Mouse (Mus musculus) midbrain, embryonic 14.5 days (tissue): ENCODE results near the gene Cpm. TPM values are rescaled to one million over a fixed set of nuclear protein-coding genes. Genes with fewer than 3 reads are reported as not detected.

Experiments
- ATAC-seq: fragments of 200-750 bp; cut with Nextera tagmentation; 2 replicates; pipeline ENCODE4 v1.8.0; 2017; ENCODE audit warnings: moderate number of reproducible peaks, moderate library complexity; ENCODE audit not compliant: low FRiP score, low TSS enrichment
- DNase-seq: peaks from one replicate; pipeline ENCODE4 v3.0.0-alpha.2; 2015
- H3K27ac ChIP-seq: fragments of 300-500 bp; sonication (generic); replicated peaks from 2 replicates; pipeline ENCODE4 v1.5.1; 2014; ENCODE audit warnings: mild to moderate bottlenecking, low read depth, low read length, moderate library complexity
- H3K27me3 ChIP-seq: fragments of 300-500 bp; sonication (generic); 2 replicates; pipeline ENCODE4 v1.6.1; 2014; ENCODE audit warnings: low read length, control low read depth, mixed read lengths; ENCODE audit not compliant: control insufficient read depth, insufficient read depth
- H3K36me3 ChIP-seq: fragments of 300-500 bp; sonication (generic); 2 replicates; pipeline ENCODE4 v1.6.1; 2014; ENCODE audit warnings: low read length, control low read depth; ENCODE audit not compliant: control insufficient read depth, insufficient read depth
- H3K4me1 ChIP-seq: fragments of 300-500 bp; sonication (generic); 2 replicates; pipeline ENCODE4 v1.6.1; 2014; ENCODE audit warnings: mild to moderate bottlenecking, antibody characterized with exemption, low read length, control low read depth; ENCODE audit not compliant: control insufficient read depth, insufficient read depth
- H3K4me2 ChIP-seq: fragments of 300-500 bp; sonication (generic); 2 replicates; pipeline ENCODE4 v1.6.1; 2014; ENCODE audit warnings: mild to moderate bottlenecking, low read length, moderate library complexity
- H3K4me3 ChIP-seq: fragments of 300-500 bp; sonication (generic); replicated peaks from 2 replicates; pipeline ENCODE4 v1.5.1; 2014; ENCODE audit warnings: low read depth, low read length
- H3K9ac ChIP-seq: fragments of 300-500 bp; sonication (generic); replicated peaks from 2 replicates; pipeline ENCODE4 v1.6.1; 2014; ENCODE audit warnings: mild to moderate bottlenecking, low read length, moderate library complexity
- H3K9me3 ChIP-seq: fragments of 300-500 bp; sonication (generic); 2 replicates; pipeline ENCODE4 v1.6.1; 2016; ENCODE audit warnings: low read length, control low read depth, mixed read lengths; ENCODE audit not compliant: control insufficient read depth
- WGBS: fragments of 180-500 bp; shearing (Covaris S2); extraction: QIAGEN DNeasy Blood & Tissue Kit; methylation state at CpG from one replicate; pipeline ENCODE4 v1.1.7; 2014; 5-methylcytosine and 5-hydroxymethylcytosine counted together
- polyA plus RNA-seq: library from polyadenylated mRNA; unstranded; fragments of >200 nt; fragmentation: Nextera tagmentation; extraction: Ambion mirVana; gene quantifications from 2 replicates; pipeline ENCODE4 v1.2.1, GENCODE M21; 2014

Gene Cpm
- polyA plus RNA-seq, 1 experiment from 2014 or later, result 5.4 TPM

- Histone ChIP-seq H3K36me3 (peaks cover 14% of the 10 kb centered on the region), H3K27me3 (no peaks in the 10 kb centered on the region), H3K27ac (no peak overlapping the region), H3K9me3 (no peaks in the 10 kb centered on the region), H3K4me3 (no peak overlapping the region), H3K4me1 (no peaks in the 10 kb centered on the region), H3K9ac (no peak overlapping the region), H3K4me2 (no peak overlapping the region)
- 90% methylated on average over 19 of the region's 19 CpGs for WGBS
- no peak for ATAC-seq
- DNase-seq, result no peak
These were observed 55.2 kb downstream of the Cpm start for GRCm38 (mm10) chr10:117684298-117685170.

GRCm38 (mm10) chr10:117685171-117685848 is 56.0 kb downstream of the Cpm start:
- H3K4me1 ChIP-seq, result no peaks in the 10 kb centered on the region
- 94% methylated on average over 15 of the region's 15 CpGs for WGBS
- H3K36me3 ChIP-seq, result peaks cover 21% of the 10 kb centered on the region
- H3K27me3 ChIP-seq, result no peaks in the 10 kb centered on the region
- H3K9me3 ChIP-seq, result no peaks in the 10 kb centered on the region
- ATAC-seq (no peak), DNase-seq (no peak)
- H3K9ac ChIP-seq, result no peak overlapping the region
- H3K4me3 ChIP-seq, result no peak overlapping the region
- H3K27ac ChIP-seq, result no peak overlapping the region
- H3K4me2 ChIP-seq, result no peak overlapping the region

- Histone ChIP-seq H3K9me3 (no peaks in the 10 kb centered on the region), H3K4me3 (no peak overlapping the region), H3K9ac (no peak overlapping the region), H3K27me3 (no peaks in the 10 kb centered on the region), H3K27ac (no peak overlapping the region), H3K4me1 (no peaks in the 10 kb centered on the region), H3K36me3 (peaks cover 28% of the 10 kb centered on the region), H3K4me2 (no peak overlapping the region)
- no peak for ATAC-seq
- 93% methylated on average over 13 of the region's 13 CpGs for WGBS
- no peak for DNase-seq
These were observed 56.7 kb downstream of the Cpm start for GRCm38 (mm10) chr10:117685849-117686591.

- no peaks in the 10 kb centered on the region for H3K4me1 ChIP-seq
- peaks cover 37% of the 10 kb centered on the region for H3K36me3 ChIP-seq
- H3K4me2 ChIP-seq, result no peak overlapping the region
- H3K4me3 ChIP-seq, result no peak overlapping the region
- H3K27me3 ChIP-seq, result no peaks in the 10 kb centered on the region
- no peak overlapping the region for H3K9ac ChIP-seq
- DNase-seq, result no peak
- no peak overlapping the region for H3K27ac ChIP-seq
- WGBS, result 87% methylated on average over 3 of the region's 3 CpGs
- no peaks in the 10 kb centered on the region for H3K9me3 ChIP-seq
- no peak for ATAC-seq
These were observed 57.7 kb downstream of the Cpm start for GRCm38 (mm10) chr10:117687018-117687417.

GRCm38 (mm10) chr10:117687577-117687976 is 58.3 kb downstream of the Cpm start:
- Histone ChIP-seq H3K4me1 (no peaks in the 10 kb centered on the region), H3K4me2 (no peak overlapping the region), H3K27me3 (no peaks in the 10 kb centered on the region), H3K36me3 (peaks cover 42% of the 10 kb centered on the region), H3K9ac (no peak overlapping the region), H3K9me3 (no peaks in the 10 kb centered on the region), H3K27ac (no peak overlapping the region), H3K4me3 (no peak overlapping the region)
- WGBS, result 90% methylated on average over 7 of the region's 7 CpGs
- DNase-seq, result no peak
- no peak for ATAC-seq

GRCm38 (mm10) chr10:117688204-117689151 is 59.2 kb downstream of the Cpm start:
- peak; percentile 55 for DNase-seq

DNA sequence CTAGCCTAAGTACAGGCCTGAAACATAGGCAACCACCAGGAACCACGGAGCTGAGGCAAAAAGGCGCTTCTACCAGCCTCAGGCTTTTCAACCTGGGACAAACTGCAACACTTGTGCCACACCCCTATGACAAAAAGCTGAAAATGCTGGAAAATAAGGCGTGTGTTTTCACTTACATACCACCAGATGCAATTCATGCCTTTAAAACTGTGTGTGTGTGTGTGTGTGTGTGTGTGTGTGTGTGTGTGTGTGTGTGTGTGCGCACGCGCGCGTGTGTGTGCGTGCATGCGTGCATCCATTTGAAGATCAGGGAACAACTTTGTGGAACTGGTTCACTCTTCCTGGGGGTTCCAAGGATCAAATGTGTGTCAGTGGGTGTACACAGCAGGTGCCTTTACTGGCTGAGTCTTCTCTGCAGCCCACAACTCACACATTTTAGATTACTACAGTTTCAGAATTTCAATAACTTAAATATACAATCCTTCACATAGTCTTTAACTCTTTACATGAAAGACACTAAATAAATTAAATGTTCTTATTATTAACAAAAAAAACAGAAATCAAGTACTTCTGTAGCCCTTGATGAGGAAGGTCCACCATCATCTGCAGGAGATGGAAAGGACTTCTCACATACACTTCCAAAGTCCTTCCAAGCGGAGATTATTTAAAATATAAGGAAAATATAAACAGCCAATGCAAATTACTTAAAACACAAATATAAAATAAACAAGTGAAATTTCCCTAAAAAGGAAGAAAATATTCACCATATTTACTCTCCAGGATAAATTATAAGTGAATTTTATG is 60.2 kb downstream of the Cpm start:
- H3K27me3 ChIP-seq, result no peaks in the 10 kb centered on the region
- H3K4me2 ChIP-seq, result no peak overlapping the region
- ATAC-seq (no peak), DNase-seq (no peak)
- no peak overlapping the region for H3K27ac ChIP-seq
- H3K9me3 ChIP-seq, result no peaks in the 10 kb centered on the region
- no peak overlapping the region for H3K9ac ChIP-seq
- no peak overlapping the region for H3K4me3 ChIP-seq
- WGBS, result 94% methylated on average over 11 of the region's 11 CpGs
- H3K4me1 ChIP-seq, result no peaks in the 10 kb centered on the region
- peaks cover 54% of the 10 kb centered on the region for H3K36me3 ChIP-seq

More at GRCm38 (mm10) chr10:117688204-117689151, 59.2 kb downstream of the Cpm start:
- Histone ChIP-seq H3K9me3 (no peaks in the 10 kb centered on the region), H3K36me3 (peaks cover 46% of the 10 kb centered on the region), H3K4me1 (no peaks in the 10 kb centered on the region), H3K4me3 (no peak overlapping the region), H3K4me2 (no peak overlapping the region), H3K27me3 (no peaks in the 10 kb centered on the region), H3K9ac (no peak overlapping the region), H3K27ac (no peak overlapping the region)
- ATAC-seq, result no peak; the same call in 1 of the 2 replicates
- 85% methylated on average over 13 of the region's 13 CpGs for WGBS
